Mouse (Mus musculus): ENCODE data around the gene Mbd3. TPM values are rescaled to one million over a fixed set of nuclear protein-coding genes. Genes with fewer than 3 reads are reported as not detected.
"Not testable (repeated sequence)": the region's sequence is repeated elsewhere in the genome, so short reads cannot be mapped to it uniquely, and the experiment has no call there.

The Mbd3 gene
- total and polyA plus RNA-seq, 2 experiments from 2014 or later: 43.9 to 196 TPM

- H3K9ac ChIP-seq: no peak overlapping the region
- TF ChIP-seq CTCF (IDR thresholded peaks at IDR 0.05; ENCODE audit: low read depth): peak; percentile 95
- peak; percentile 88 for ATAC-seq
- H3K4me1 ChIP-seq (ENCODE audit: insufficient read depth): no peaks in the 10 kb centered on the region
- WGBS: 3% methylated on average over 7 of the region's 7 CpGs
- no peak overlapping the region for H3K4me3 ChIP-seq (ENCODE audit: low read depth, low read length)
- H3K36me3 ChIP-seq (ENCODE audit: insufficient read depth): no peaks in the 10 kb centered on the region
- peak; percentile 85 for DNase-seq
- no peaks in the 10 kb centered on the region for H3K9me3 ChIP-seq (ENCODE audit: low read length)
- H3K27ac ChIP-seq (ENCODE audit: low read depth, low read length): no peak overlapping the region
- H3K4me2 ChIP-seq (ENCODE audit: low read depth): no peak overlapping the region
- peaks cover 62% of the 10 kb centered on the region for H3K27me3 ChIP-seq (ENCODE audit: insufficient read depth, low read length)
Observed at GRCm38 (mm10) chr10:80350292-80350691, 49.1 kb downstream of the Mbd3 start.

DNA sequence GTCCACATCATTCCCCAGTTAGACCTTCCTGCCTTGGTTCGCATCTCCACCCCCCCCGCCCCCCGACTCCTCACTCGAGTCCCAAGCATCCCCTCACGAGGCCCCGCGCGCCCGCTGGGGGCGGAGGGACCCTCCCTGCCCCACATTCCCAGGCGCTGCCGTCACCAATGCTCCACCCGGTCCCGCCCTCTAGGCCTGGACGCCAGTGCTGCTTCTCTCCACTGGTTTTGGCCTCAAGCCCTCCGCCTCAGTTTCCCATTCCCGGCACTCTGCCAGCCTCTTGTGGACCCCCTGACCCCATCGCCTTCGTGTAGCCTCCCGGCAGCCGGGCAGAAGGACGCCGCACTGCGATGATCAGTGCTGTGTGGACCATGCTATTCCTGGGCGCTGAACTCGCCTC is 50.4 kb downstream of the Mbd3 start:
- ATAC-seq (no peak), DNase-seq (no peak)
- Histone ChIP-seq H3K4me2 (ENCODE audit: low read depth) (no peak overlapping the region), H3K4me1 (ENCODE audit: insufficient read depth) (no peaks in the 10 kb centered on the region), H3K9me3 (ENCODE audit: low read length) (no peaks in the 10 kb centered on the region), H3K9ac (no peak overlapping the region), H3K27ac (ENCODE audit: low read depth, low read length) (no peak overlapping the region), H3K36me3 (ENCODE audit: insufficient read depth) (no peaks in the 10 kb centered on the region), H3K4me3 (ENCODE audit: low read depth, low read length) (no peak overlapping the region), H3K27me3 (ENCODE audit: insufficient read depth, low read length) (peaks cover 74% of the 10 kb centered on the region)
- no peak for TF ChIP-seq CTCF (IDR thresholded peaks at IDR 0.05; ENCODE audit: low read depth)
- WGBS: 12% methylated on average over 26 of the region's 26 CpGs

DNA sequence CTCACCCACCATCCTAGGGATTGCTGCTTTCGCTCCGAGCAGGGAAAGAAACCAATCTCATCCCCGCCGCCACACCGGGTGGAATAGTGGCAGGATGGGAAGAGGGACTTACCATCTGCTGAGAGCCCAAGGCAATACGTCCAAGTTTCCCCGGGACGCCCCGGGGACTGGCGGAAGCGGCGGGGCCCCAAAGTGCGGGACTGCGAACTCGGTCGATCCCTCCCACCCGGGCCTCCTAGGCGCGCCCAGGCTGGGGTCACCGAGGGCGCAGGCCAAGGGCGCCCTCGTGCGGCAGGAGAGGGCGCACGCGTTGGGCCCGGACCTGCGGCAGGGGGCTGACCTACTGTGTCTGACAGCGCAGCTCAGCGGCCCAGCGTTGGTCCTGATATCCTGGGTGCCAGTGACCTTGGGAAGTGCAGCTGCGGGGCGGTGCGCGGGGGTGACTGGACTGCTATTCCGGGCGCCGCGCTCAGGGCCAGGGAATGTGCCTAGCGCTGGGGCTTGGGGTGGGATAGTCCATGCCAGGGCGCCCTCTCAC is 51.0 kb downstream of the Mbd3 start, which contains the start of gene Adamtsl5:
Gene Adamtsl5 (minus strand): TSS at position 169 of the 538 bp plus-strand sequence.
- TF ChIP-seq CTCF (IDR thresholded peaks at IDR 0.05; ENCODE audit: low read depth): peak; percentile 51
- ATAC-seq (peak; percentile 23; the same call in 1 of the 2 replicates), DNase-seq (no peak)
- Histone ChIP-seq H3K27me3 (ENCODE audit: insufficient read depth, low read length) (peaks cover 79% of the 10 kb centered on the region), H3K27ac (ENCODE audit: low read depth, low read length) (no peak within 1 kb of the TSS), H3K4me1 (ENCODE audit: insufficient read depth) (peaks cover 4% of the 10 kb centered on the region; the same call in 1 of the 2 replicates), H3K4me3 (ENCODE audit: low read depth, low read length) (no peak within 1 kb of the TSS), H3K9ac (no peak within 1 kb of the TSS), H3K4me2 (ENCODE audit: low read depth) (peak within 1 kb of the TSS; percentile 6), H3K36me3 (ENCODE audit: insufficient read depth) (no peaks in the 10 kb centered on the region), H3K9me3 (ENCODE audit: low read length) (no peaks in the 10 kb centered on the region)
- WGBS: 2% methylated on average over 42 of the region's 42 CpGs

GRCm38 (mm10) chr10:80347514-80347967 is 51.8 kb downstream of the Mbd3 start:
- WGBS: 13% methylated on average over 17 of the region's 17 CpGs
- Histone ChIP-seq H3K27ac (ENCODE audit: low read depth, low read length) (no peak overlapping the region), H3K9me3 (ENCODE audit: low read length) (no peaks in the 10 kb centered on the region), H3K4me3 (ENCODE audit: low read depth, low read length) (no peak overlapping the region), H3K4me2 (ENCODE audit: low read depth) (no peak overlapping the region), H3K9ac (no peak overlapping the region), H3K4me1 (ENCODE audit: insufficient read depth) (peaks cover 7% of the 10 kb centered on the region; the same call in 1 of the 2 replicates), H3K36me3 (ENCODE audit: insufficient read depth) (no peaks in the 10 kb centered on the region), H3K27me3 (ENCODE audit: insufficient read depth, low read length) (peaks cover 79% of the 10 kb centered on the region)
- ATAC-seq (no peak), DNase-seq (no peak)
- no peak for TF ChIP-seq CTCF (IDR thresholded peaks at IDR 0.05; ENCODE audit: low read depth)

DNA sequence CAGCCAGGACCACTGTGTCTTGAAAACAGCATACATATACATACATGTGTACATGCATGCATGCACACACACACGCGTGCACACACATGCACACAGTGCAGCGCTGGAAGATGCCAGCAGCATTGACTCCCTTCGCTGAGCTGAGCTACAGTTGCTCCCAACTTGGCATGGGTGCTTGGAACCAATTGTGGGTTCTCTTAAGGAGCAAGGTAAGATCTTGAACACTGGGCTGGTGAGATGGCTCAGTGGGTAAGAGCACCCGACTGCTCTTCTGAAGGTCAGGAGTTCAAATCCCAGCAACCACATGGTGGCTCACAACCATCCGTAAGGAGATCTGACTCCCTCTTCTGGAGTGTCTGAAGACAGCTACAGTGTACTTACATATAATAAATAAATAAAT is 53.4 kb downstream of the Mbd3 start:
- peaks cover 84% of the 10 kb centered on the region for H3K27me3 ChIP-seq (ENCODE audit: insufficient read depth, low read length)
- H3K27ac ChIP-seq (ENCODE audit: low read depth, low read length); H3K9me3 ChIP-seq (ENCODE audit: low read length); ATAC-seq; H3K4me2 ChIP-seq (ENCODE audit: low read depth); H3K4me3 ChIP-seq (ENCODE audit: low read depth, low read length); H3K9ac ChIP-seq; DNase-seq; H3K36me3 ChIP-seq (ENCODE audit: insufficient read depth); H3K4me1 ChIP-seq (ENCODE audit: insufficient read depth): not testable (repeated sequence)
- 76% methylated on average over 5 of the region's 6 CpGs for WGBS

GRCm38 (mm10) chr10:80345122-80345521 is 54.2 kb downstream of the Mbd3 start:
- WGBS: 2% methylated on average over 16 of the region's 16 CpGs

DNA sequence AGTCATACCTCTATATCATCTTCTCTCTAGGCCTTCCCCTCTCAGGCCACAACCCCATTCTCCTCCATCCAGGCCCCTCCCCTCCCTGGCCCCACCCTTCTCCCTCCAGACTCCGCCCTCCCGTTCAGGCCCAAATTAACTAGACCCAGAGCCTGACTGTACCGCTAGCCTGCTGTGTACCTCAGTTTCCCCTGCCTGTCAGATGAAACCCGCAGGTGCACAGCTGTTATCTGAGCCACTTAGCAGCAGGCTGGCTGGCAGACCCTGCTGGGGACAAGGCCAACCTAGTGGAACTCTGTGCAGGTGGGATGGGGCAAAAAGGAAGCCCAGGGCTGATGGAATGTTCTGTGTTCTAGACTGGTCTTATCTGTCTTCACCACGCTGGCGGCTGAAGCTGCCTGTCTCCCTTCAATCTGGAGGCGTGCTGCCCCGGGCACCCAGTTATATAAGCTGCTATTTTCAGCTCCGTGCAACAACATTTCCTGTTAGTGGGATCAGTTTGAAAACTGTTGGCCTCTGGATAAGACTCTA is 55.2 kb downstream of the Mbd3 start:
- peaks cover 7% of the 10 kb centered on the region; the same call in 1 of the 2 replicates for H3K4me1 ChIP-seq (ENCODE audit: insufficient read depth)
- ATAC-seq: no peak

More at GRCm38 (mm10) chr10:80345122-80345521, 54.2 kb downstream of the Mbd3 start:
- H3K4me3 ChIP-seq (ENCODE audit: low read depth, low read length): no peak overlapping the region
- peaks cover 7% of the 10 kb centered on the region; the same call in 1 of the 2 replicates for H3K4me1 ChIP-seq (ENCODE audit: insufficient read depth)
- no peak overlapping the region for H3K27ac ChIP-seq (ENCODE audit: low read depth, low read length)
- H3K4me2 ChIP-seq (ENCODE audit: low read depth): no peak overlapping the region
- no peak for ATAC-seq
- H3K36me3 ChIP-seq (ENCODE audit: insufficient read depth): no peaks in the 10 kb centered on the region
- TF ChIP-seq CTCF (IDR thresholded peaks at IDR 0.05; ENCODE audit: low read depth): no peak
- no peaks in the 10 kb centered on the region for H3K9me3 ChIP-seq (ENCODE audit: low read length)
- no peak overlapping the region for H3K9ac ChIP-seq
- H3K27me3 ChIP-seq (ENCODE audit: insufficient read depth, low read length): peaks cover 86% of the 10 kb centered on the region
- DNase-seq: no peak

More for the DNA sequence above, 55.2 kb downstream of the Mbd3 start:
- Histone ChIP-seq H3K9ac (no peak overlapping the region), H3K4me2 (ENCODE audit: low read depth) (no peak overlapping the region), H3K36me3 (ENCODE audit: insufficient read depth) (no peaks in the 10 kb centered on the region), H3K27ac (ENCODE audit: low read depth, low read length) (no peak overlapping the region), H3K9me3 (ENCODE audit: low read length) (no peaks in the 10 kb centered on the region), H3K27me3 (ENCODE audit: insufficient read depth, low read length) (peaks cover 83% of the 10 kb centered on the region), H3K4me3 (ENCODE audit: low read depth, low read length) (no peak overlapping the region)
- no peak for DNase-seq
- TF ChIP-seq CTCF (IDR thresholded peaks at IDR 0.05; ENCODE audit: low read depth): no peak
- WGBS: 52% methylated on average over 9 of the region's 9 CpGs
